Mouse (Mus musculus) neural tube, embryonic 11.5 days (tissue): ENCODE results near the gene Itga2. TPM values are rescaled to one million over a fixed set of nuclear protein-coding genes. Genes with fewer than 3 reads are reported as not detected.
A peak's percentile ranks its signal among the peaks of the same experiment; 100 is the strongest.

Source experiments
- ATAC-seq: fragments of 200-750 bp; cut with Nextera tagmentation; 2 replicates; pipeline ENCODE4 v1.8.0; 2017; ENCODE audit warnings: moderate number of reproducible peaks, mild to moderate bottlenecking, moderate TSS enrichment, moderate library complexity; ENCODE audit not compliant: insufficient read depth, low FRiP score, low TSS enrichment
- DNase-seq: peaks from one replicate; pipeline ENCODE4 v3.0.0-alpha.2; 2015; ENCODE audit warnings: low spot score
- H3K27ac ChIP-seq: fragments of 300-500 bp; sonication (generic); 2 replicates; pipeline ENCODE4 v1.5.1; 2014; ENCODE audit warnings: low read depth, mild to moderate bottlenecking, low read length
- H3K27me3 ChIP-seq: fragments of 300-500 bp; sonication (generic); 2 replicates; pipeline ENCODE4 v1.6.1; 2014; ENCODE audit warnings: mild to moderate bottlenecking, low read length, mixed read lengths; ENCODE audit not compliant: control insufficient read depth, insufficient read depth
- H3K36me3 ChIP-seq: fragments of 300-500 bp; sonication (generic); 2 replicates; pipeline ENCODE4 v1.6.1; 2014; ENCODE audit warnings: mild to moderate bottlenecking, low read length, moderate library complexity, mixed read lengths; ENCODE audit not compliant: control insufficient read depth, insufficient read depth
- H3K4me1 ChIP-seq: fragments of 300-500 bp; sonication (generic); 2 replicates; pipeline ENCODE4 v1.6.1; 2014; ENCODE audit warnings: low read length, mixed read lengths; ENCODE audit not compliant: control insufficient read depth, insufficient read depth
- H3K4me2 ChIP-seq: fragments of 300-500 bp; sonication (generic); 2 replicates; pipeline ENCODE4 v1.6.1; 2014; ENCODE audit warnings: low read depth, mild to moderate bottlenecking, moderate library complexity
- H3K4me3 ChIP-seq: fragments of 300-500 bp; sonication (generic); 2 replicates; pipeline ENCODE4 v1.5.1; 2014; ENCODE audit warnings: low read depth, low read length
- H3K9ac ChIP-seq: fragments of 300-500 bp; sonication (generic); 2 replicates; pipeline ENCODE4 v1.6.1; 2014; ENCODE audit warnings: mild to moderate bottlenecking, low read length
- H3K9me3 ChIP-seq: fragments of 300-500 bp; sonication (generic); 2 replicates; pipeline ENCODE4 v1.6.1; 2016; ENCODE audit warnings: low read length; ENCODE audit not compliant: control insufficient read depth
- WGBS: fragments of 180-500 bp; shearing (Covaris S2); extraction: QIAGEN DNeasy Blood & Tissue Kit; methylation state at CpG from one replicate; pipeline ENCODE4 v1.1.7; 2014; 5-methylcytosine and 5-hydroxymethylcytosine counted together
- polyA plus RNA-seq: library from polyadenylated mRNA; unstranded; fragments of >200 nt; fragmentation: Nextera tagmentation; extraction: Ambion mirVana; gene quantifications from 2 replicates; pipeline ENCODE4 v1.2.1, GENCODE M21; 2014

Gene Itga2
- polyA plus RNA-seq, 1 experiment from 2014 or later, result 0.92 TPM

DNA sequence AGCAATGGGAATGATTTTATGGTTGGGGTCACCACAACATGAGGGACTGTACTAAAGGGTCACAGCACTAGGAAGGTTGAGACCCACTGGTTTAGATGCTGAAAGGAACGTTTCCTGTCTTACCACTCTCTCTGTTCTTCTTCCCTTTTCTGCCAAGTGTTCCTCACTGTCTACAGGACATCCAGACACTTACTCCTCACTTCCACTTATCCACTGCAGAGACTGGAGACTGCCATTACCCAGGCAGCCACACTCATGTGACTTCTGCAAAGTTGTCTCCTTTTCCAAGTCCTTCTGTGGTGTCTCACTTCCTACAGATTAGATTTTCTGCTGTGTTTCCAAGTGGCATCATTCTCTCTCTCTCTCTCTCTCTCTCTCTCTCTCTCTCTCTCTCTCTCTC lies 7.1 kb downstream of the Itga2 start:
- no peak overlapping the region for H3K4me2 ChIP-seq
- ATAC-seq, result no peak
- no peak overlapping the region for H3K27ac ChIP-seq
- DNase-seq, result no peak
- H3K4me1 ChIP-seq, result no peaks in the 10 kb centered on the region
- H3K27me3 ChIP-seq, result no peaks in the 10 kb centered on the region
- H3K9ac ChIP-seq, result no peak overlapping the region
- WGBS, result 60% methylated on average over 1 of the region's 1 CpGs
- no peak overlapping the region for H3K4me3 ChIP-seq
- no peaks in the 10 kb centered on the region for H3K36me3 ChIP-seq
- H3K9me3 ChIP-seq, result no peaks in the 10 kb centered on the region

DNA sequence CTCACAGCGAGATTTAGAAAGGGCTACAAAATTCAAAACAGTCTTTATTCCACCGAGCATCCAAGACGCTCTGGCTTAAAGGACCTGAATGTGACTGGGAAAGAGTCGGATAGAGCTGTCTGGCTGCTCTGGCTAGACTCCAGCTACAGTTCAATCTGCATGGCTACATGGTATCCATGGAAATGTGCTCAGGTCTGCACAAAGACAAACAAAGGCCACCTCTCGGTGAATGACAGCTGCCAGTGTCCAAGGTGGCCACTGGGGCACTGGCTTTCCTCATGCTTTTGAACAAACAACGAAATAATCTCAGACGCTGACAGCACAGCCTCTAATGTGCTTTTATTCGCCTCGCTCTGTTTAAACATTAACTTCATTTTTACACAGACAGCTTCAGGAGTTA lies 8.6 kb downstream of the Itga2 start:
- Histone ChIP-seq H3K4me3 (no peak overlapping the region), H3K27ac (no peak overlapping the region), H3K9me3 (no peaks in the 10 kb centered on the region), H3K36me3 (no peaks in the 10 kb centered on the region), H3K4me2 (no peak overlapping the region), H3K27me3 (no peaks in the 10 kb centered on the region), H3K4me1 (no peaks in the 10 kb centered on the region), H3K9ac (no peak overlapping the region)
- WGBS, result 40% methylated on average over 9 of the region's 9 CpGs
- DNase-seq (peak; percentile 28), ATAC-seq (peak; percentile 88)

DNA sequence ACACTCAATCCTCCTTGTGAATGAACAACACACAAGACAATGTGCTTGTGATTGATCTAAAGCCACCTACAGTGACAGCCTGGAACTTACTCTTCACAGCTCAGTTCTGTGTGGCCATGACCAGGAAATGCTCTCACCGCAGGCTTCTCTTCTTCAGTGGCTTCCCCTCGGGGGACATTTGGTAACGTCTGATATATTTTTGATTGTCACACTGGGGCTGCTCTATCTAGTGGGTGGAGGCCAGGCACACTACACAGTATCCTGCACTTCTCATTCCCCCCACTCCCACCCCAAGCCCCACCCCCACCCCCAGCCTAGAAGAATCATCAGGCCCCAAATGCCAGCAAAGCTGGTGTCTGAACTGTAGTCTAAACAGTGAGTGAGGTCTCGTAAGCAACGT lies 16.1 kb downstream of the Itga2 start:
- Histone ChIP-seq H3K36me3 (no peaks in the 10 kb centered on the region), H3K27me3 (no peaks in the 10 kb centered on the region), H3K9me3 (no peaks in the 10 kb centered on the region), H3K4me3 (no peak overlapping the region), H3K27ac (no peak overlapping the region), H3K4me1 (no peaks in the 10 kb centered on the region), H3K4me2 (no peak overlapping the region), H3K9ac (no peak overlapping the region)
- DNase-seq, result no peak
- ATAC-seq, result no peak
- 77% methylated on average over 5 of the region's 5 CpGs for WGBS

DNA sequence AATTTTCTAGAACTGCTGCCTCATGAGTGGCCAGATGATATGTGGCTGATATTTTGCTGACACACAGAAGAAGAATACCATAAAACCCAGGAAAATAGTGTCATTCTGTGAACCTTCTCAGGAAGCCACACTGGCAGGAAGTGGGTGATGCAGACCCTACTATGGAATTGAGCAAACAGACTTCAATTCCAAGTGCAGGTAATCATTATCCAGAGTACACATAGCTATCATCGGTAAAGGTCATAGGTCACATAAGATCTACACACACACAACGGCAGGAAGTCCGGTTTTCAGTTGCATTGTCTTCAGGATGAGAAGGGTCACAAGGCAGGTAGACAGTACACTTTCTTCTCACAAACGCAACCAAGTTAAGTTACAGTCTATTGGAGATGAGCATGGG lies 16.9 kb downstream of the Itga2 start:
- 89% methylated on average over 4 of the region's 4 CpGs for WGBS
- no peak for ATAC-seq
- DNase-seq, result no peak

DNA sequence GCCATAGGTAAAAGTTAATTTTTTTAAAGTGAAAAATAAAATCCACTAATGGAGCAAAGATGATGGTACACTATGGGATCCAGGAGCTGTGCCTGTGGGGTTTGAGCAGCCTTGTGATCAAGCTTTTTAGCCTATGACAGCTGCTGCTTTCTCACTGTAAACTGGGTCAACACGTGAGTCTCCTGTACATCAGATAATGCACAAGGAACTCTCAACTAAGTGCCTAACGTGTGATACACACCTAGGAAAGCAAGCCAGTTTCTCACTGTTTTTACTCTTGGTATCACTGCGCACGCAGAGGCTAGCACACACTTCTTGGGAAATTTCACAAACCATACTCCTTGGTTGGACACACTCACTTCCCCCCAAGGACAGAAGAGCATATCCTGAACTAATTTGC lies 17.3 kb downstream of the Itga2 start:
- H3K9ac ChIP-seq, result no peak overlapping the region
- ATAC-seq (no peak), DNase-seq (no peak)
- H3K4me1 ChIP-seq, result no peaks in the 10 kb centered on the region
- H3K9me3 ChIP-seq, result no peaks in the 10 kb centered on the region
- H3K27ac ChIP-seq, result no peak overlapping the region
- no peak overlapping the region for H3K4me3 ChIP-seq
- H3K36me3 ChIP-seq, result no peaks in the 10 kb centered on the region
- no peaks in the 10 kb centered on the region for H3K27me3 ChIP-seq
- 89% methylated on average over 4 of the region's 4 CpGs for WGBS
- no peak overlapping the region for H3K4me2 ChIP-seq

More for the DNA sequence above, 16.9 kb downstream of the Itga2 start:
- no peak overlapping the region for H3K9ac ChIP-seq
- no peaks in the 10 kb centered on the region for H3K36me3 ChIP-seq
- H3K4me1 ChIP-seq, result no peaks in the 10 kb centered on the region
- no peak overlapping the region for H3K4me2 ChIP-seq
- no peaks in the 10 kb centered on the region for H3K27me3 ChIP-seq
- no peak overlapping the region for H3K4me3 ChIP-seq
- H3K9me3 ChIP-seq, result no peaks in the 10 kb centered on the region
- no peak overlapping the region for H3K27ac ChIP-seq

DNA sequence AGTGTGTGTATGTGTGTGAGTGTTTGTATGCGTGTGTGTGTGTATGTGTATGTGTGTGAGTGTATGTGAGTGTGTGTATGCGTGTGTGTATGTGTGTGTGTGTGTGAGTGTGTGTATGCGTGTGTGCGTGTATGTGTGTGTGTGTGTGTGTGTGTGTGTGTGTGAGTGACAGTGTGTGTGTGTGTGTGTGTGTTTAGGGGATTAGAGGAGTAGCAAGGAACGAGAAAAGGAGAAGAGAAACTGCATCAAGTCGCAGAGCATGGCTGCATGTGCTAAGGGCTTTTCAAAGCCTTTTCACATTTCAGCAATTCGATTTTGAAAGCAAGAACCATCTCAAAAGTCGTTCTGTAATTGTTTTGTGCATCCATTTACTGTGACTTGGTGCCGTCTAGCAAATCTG lies 21.3 kb downstream of the Itga2 start:
- H3K4me3 ChIP-seq, result no peak overlapping the region
- H3K9ac ChIP-seq, result no peak overlapping the region
- no peaks in the 10 kb centered on the region for H3K4me1 ChIP-seq
- no peaks in the 10 kb centered on the region for H3K9me3 ChIP-seq
- no peaks in the 10 kb centered on the region for H3K27me3 ChIP-seq
- DNase-seq, result no peak
- H3K4me2 ChIP-seq, result no peak overlapping the region
- no peaks in the 10 kb centered on the region for H3K36me3 ChIP-seq
- ATAC-seq, result no peak
- H3K27ac ChIP-seq, result no peak overlapping the region
- WGBS, result 84% methylated on average over 9 of the region's 9 CpGs

DNA sequence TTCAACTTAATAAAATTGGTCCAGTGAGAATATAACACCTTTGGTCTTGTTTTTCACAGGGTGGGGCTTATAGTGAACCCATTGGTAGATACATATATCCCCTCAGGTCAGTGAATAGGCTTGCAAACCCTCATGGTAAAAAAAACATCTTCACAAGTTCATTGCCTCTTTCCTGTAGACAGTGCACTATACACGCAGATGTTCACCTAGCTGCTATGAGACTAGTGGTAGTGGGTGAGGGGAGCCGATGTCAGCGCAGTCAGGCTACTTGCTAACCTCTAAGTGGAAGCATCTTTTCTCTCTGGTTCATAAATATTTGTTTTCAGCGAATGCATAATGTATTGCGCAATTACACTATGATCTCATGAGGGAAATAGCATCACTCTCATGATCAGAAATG lies 22.4 kb downstream of the Itga2 start:
- H3K4me2 ChIP-seq, result no peak overlapping the region
- H3K4me1 ChIP-seq, result no peaks in the 10 kb centered on the region
- no peak overlapping the region for H3K4me3 ChIP-seq
- ATAC-seq (no peak), DNase-seq (no peak)
- H3K27me3 ChIP-seq, result no peaks in the 10 kb centered on the region
- no peaks in the 10 kb centered on the region for H3K9me3 ChIP-seq
- H3K36me3 ChIP-seq, result no peaks in the 10 kb centered on the region
- H3K27ac ChIP-seq, result no peak overlapping the region
- no peak overlapping the region for H3K9ac ChIP-seq
- 91% methylated on average over 5 of the region's 5 CpGs for WGBS

DNA sequence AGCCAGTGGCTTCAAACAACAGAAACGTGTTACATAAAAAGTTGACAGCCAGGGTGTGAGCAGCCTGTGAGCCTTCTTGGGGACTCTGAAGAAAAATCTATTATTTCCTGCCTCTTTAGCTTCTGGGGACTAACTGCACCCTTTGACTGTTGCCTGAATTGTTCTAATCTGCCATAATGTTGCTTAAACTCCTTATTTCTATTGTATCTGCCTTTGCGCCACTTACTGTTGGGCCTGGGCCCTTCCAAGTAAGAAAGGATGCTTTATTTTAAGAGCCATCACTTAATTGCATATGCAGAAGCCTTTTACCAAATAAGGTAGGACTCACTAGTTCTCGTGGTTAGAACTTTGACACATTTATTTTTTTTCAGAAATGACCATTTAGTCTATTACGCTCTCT lies 24.0 kb downstream of the Itga2 start:
- Histone ChIP-seq H3K9me3 (no peaks in the 10 kb centered on the region), H3K36me3 (no peaks in the 10 kb centered on the region), H3K9ac (no peak overlapping the region), H3K27me3 (no peaks in the 10 kb centered on the region), H3K4me2 (no peak overlapping the region), H3K27ac (no peak overlapping the region), H3K4me3 (no peak overlapping the region), H3K4me1 (no peaks in the 10 kb centered on the region)
- DNase-seq, result no peak
- WGBS, result 88% methylated on average over 4 of the region's 4 CpGs
- ATAC-seq, result no peak

DNA sequence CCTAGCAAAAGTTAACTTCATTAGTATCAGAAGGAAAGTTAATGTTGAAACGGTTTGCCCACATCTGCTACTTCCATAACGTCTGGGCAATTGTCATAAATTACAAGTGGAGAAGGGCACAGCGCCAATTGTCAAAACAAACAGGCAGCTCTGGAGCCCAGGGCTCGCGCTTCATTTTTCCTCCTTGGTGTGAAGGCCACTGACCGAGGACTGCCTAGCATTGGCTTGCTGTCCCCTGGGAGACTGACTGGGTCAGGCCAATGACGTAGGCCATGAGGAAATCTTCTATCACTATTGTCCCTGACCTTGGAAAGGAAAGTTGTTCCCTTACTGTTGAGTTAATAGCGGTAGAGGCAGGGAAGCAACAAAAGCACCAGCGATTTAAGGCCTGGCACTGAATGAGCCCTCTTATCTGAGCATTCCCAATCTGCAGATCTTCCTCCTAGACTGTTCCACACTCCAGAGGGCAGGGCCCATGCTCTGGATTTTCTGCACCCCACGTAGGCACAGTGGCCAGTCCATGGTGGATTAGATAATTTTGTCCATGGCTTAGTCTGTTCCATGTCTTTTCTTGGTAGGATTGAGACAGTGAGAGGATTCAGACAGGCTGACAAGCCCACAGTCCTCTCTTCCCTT lies 35.0 kb downstream of the Itga2 start:
- Histone ChIP-seq H3K4me3 (no peak overlapping the region), H3K27me3 (no peaks in the 10 kb centered on the region), H3K4me2 (no peak overlapping the region), H3K36me3 (no peaks in the 10 kb centered on the region), H3K4me1 (no peaks in the 10 kb centered on the region), H3K9ac (no peak overlapping the region), H3K27ac (no peak overlapping the region), H3K9me3 (no peaks in the 10 kb centered on the region)
- 67% methylated on average over 10 of the region's 10 CpGs for WGBS
- ATAC-seq, result no peak
- DNase-seq, result no peak
